Mouse (Mus musculus): Measurements from ENCODE around the gene R3hcc1l. TPM values are rescaled to one million over a fixed set of nuclear protein-coding genes. Genes with fewer than 3 reads are reported as not detected.
A peak's percentile ranks its signal among the peaks of the same experiment; 100 is the strongest.

Gene R3hcc1l
- total RNA-seq (2021): 10 to 100 TPM; 11.0 to 12.8 TPM
- long read RNA-seq, experiment 1, full-length matches to known transcripts: 4 of 6 reads
- long read RNA-seq, experiment 1, partial matches to known transcripts: 2 of 6 reads
- long read RNA-seq, experiment 1, other reads (novel, unspliced or antisense): 0 of 6 reads
- long read RNA-seq, experiment 2, full-length matches to known transcripts: 5 of 7 reads
- long read RNA-seq, experiment 2, partial matches to known transcripts: 0 of 7 reads
- long read RNA-seq, experiment 2, other reads (novel, unspliced or antisense): 2 of 7 reads

DNA sequence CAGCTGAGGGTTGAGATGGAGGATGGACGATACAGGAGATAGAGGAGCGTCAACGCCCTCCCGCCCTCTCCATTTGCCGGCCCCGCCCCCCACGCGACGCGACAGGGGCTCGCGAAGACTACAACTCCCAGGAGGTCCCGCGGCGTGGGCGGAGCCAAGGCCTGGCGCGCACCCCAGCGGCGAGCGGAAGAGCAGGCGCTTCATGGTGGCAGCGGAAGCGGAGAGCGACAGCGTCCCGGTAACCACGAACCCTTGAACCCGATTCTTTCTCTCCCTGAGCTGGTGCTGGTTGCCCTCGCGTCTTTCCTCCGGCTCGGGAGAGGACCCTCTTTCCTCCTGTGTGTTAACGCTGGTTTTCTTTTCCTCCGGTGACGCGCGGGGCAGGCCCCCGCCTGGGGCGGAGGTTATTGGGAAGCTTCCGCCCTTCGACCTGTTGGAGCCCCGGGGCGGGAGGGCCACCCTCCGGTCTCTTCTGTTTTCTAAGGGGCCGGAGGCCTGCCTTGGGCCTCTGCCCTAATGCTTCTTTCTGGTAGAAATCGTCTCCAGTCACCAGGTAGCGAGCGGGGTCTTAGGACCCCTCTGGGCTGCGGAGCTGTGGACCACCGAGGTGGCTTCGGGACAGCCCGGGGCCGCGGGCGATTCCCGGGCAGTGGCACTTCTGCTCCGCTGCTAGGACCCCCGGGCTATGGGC, at the start of gene R3hcc1l:
R3hcc1l (plus strand) TSS at position 140 of the 691 bp plus-strand sequence.
- DNase-seq: peak; percentile 98
- intact Hi-C loops (cut with DNase I): loop anchor here (5.0 to 10.0 kb wide), 2 partner anchors 236 to 1094 kb away; partner anchors contain the start of genes Nkx2-3 and Pyroxd2

GRCm38 (mm10) chr19:42471571-42471970, 47.0 kb upstream of the R3hcc1l start:
- no peak for DNase-seq
- intact Hi-C loops (cut with DNase I): no loop called here

- no peak for DNase-seq
- intact Hi-C loops (cut with DNase I): no loop called here
These were observed 45.7 kb upstream of the R3hcc1l start for GRCm38 (mm10) chr19:42472831-42473230.

DNA sequence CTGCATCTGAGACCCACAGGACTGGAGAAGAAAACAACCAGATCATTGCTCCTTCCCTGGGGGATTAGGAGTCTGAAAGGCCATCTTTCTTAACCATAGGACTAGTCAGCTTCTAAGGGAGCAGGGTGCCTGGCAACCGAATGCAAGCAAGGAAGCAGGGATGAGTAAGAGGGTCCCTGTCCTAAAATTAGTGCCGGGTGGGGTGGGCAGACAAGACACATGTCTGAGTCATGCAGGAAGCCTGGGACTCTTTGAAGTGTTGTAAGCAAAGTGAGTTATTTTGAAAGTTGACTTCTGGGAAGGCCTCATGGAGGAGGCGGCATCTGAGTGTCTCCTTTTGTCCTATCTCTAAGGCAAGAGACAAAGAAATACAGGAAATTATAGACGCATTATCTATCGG, 40.8 kb upstream of the R3hcc1l start:
- DNase-seq: no peak
- intact Hi-C loops (cut with DNase I): no loop called here

- intact Hi-C loops (cut with DNase I): no loop called here
- no peak for DNase-seq
These were observed 40.3 kb upstream of the R3hcc1l start for GRCm38 (mm10) chr19:42478303-42478702.

DNA sequence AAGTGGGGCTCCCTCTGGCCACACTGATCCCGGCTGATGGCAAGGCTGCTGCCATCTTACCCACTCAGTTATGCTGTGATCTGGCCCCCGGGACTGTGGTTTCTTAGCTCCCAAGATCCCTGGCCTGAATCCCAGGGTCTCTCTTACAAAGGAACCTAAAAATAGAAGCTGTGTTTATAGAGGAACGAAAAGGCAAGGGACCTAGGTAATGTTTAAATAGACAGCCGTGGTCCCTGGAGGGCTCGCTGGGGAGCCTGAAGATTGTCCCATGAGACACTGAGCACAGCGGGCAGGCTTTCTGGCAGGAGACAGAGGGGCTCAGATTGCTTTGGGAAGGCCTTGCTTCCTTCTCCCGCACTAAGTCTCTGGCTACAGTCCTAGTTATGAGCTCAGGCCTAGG, 33.1 kb upstream of the R3hcc1l start:
- intact Hi-C loops (cut with DNase I): no loop called here
- DNase-seq: no peak

DNA sequence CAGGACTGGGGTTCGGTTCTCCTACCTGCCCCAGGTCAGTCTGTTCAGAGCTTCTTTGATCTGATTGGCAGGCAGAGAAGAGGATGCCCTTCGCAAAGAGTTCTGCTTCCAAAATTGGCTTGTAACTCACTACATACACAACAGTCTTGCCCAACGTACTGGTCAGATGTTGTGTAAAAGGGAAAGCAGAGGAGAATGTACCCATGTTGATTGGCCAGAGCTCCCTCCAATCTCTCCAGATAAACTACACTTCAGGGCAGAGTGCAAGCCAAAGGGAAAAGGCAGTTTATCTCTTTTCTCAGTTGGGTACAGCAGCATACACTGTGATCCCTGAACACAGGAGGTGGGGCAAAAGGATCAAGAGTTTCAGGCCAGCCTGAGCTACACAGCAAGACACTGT, 31.3 kb upstream of the R3hcc1l start:
- intact Hi-C loops (cut with DNase I): no loop called here
- DNase-seq: no peak

GRCm38 (mm10) chr19:42493257-42493917, 25.2 kb upstream of the R3hcc1l start:
- intact Hi-C loops (cut with DNase I): no loop called here
- DNase-seq: no peak

- no peak for DNase-seq
- intact Hi-C loops (cut with DNase I): no loop called here
These were observed 14.4 kb upstream of the R3hcc1l start for GRCm38 (mm10) chr19:42504156-42504555.

- intact Hi-C loops (cut with DNase I): loop anchor here (10.0 kb wide), 1 partner anchor 245 kb away; the partner anchor contains the start of gene Pyroxd2
These were observed 8.9 kb upstream of the R3hcc1l start for GRCm38 (mm10) chr19:42509625-42510024.

DNA sequence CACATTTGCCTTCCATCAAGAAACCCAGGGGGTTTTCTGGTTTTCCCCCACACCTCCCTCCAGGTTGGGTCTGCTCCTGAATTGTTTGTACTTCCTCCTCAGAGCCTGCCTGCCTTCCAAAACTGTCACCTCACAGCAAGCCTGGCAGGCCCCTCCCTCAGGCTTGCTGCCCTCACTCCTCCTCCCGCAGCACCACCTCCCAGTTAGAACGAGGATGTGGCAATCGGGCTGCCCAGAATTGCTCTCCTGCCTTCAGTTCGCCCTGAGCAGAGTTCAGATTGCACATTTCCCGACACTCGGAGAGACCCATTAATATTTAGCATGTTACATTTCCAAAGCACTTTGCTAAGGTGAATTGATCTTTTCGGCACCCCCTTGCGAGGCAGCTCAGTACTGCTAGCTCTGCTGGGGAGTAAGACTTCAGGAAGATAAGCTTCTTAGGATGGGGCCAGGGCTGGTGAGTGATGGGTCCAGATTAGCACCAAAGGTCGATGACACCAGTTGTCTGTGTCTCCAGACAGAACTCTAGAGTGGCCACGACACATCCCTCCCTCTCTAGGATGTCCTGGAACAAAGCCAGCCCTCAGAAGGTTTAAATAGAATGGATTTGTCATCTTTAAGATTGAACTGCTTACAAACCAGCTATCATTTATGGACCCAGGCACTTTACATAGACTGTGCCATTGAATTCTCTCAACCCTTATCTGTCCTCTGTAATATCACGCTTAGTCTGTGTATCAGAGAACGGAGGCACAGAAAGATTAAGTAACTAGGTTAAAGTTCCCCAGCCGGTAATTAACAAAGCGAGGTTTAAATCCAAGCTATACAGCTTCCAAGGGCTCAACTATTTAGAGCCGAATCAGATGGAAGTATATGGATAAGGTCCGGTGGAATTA, 8.0 kb upstream of the R3hcc1l start:
- DNase-seq: no peak
- intact Hi-C loops (cut with DNase I): loop anchor here (10.0 kb wide), 1 partner anchor 244 kb away; the partner anchor contains the start of gene Pyroxd2

More at GRCm38 (mm10) chr19:42509625-42510024, 8.9 kb upstream of the R3hcc1l start:
- DNase-seq: no peak

DNA sequence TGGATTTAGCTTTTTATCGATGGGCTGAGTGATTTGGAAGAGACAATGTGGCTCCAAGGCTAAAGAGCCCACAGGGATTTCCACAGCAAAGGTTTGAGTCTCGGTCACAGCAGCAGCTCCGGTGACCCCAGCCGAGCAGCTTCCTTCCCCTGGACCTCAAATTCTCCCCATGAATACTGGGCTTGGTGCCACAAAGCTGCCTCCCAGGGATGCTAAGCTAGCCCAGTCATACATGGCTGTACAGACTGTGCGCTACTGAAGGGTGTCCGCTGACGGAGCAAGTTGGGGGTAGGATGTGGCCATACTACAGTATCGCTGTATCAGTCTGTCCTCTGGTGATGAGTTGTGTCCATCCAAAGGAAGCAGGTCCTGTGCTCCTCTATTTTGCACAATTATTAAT, 2.9 kb upstream of the R3hcc1l start:
- intact Hi-C loops (cut with DNase I): loop anchor here (5.0 to 10.0 kb wide), 2 partner anchors 239 to 1097 kb away; partner anchors contain the start of genes Nkx2-3 and Pyroxd2

GRCm38 (mm10) chr19:42516121-42516520, 2.4 kb upstream of the R3hcc1l start:
- no peak for DNase-seq
- intact Hi-C loops (cut with DNase I): loop anchor here (5.0 to 10.0 kb wide), 2 partner anchors 239 to 1096 kb away; partner anchors contain the start of genes Nkx2-3 and Pyroxd2

More for the DNA sequence above, 2.9 kb upstream of the R3hcc1l start:
- no peak for DNase-seq

DNA sequence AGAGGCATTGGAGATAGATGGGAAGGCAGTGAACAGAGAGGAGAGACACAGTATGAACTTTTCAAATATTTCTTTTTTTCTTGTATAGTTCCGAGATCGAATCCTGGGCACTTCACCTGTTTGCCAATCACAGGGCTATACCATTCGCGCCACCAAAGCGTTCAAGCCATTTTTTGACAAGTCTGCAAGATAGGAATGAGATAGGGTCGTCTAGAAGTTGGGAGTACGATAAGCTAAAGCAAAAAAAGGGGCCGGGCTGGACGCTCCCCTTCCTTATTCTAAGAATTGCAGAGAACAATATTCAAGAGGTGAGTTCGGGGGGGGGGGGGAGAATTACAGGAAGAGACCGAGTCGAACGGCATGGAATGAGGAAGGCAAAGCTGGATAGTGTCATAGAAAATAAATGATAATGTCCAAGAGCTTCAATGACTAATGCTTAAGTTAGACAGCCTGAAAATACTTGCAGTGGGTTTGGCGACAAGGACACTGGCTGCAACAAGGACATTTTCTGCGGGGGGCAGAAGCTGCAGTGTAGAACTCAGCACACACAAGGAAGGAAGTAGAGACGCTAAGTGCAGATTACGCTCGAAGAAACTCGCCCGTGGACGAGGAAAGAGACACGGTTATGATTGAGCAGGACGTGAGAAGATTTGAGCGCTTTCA, 471 bp upstream of the R3hcc1l start:
- intact Hi-C loops (cut with DNase I): loop anchor here (5.0 to 10.0 kb wide), 2 partner anchors 237 to 1094 kb away; partner anchors contain the start of genes Nkx2-3 and Pyroxd2
- no peak for DNase-seq

- intact Hi-C loops (cut with DNase I): loop anchor here (5.0 to 10.0 kb wide), 2 partner anchors 235 to 1093 kb away; partner anchors contain the start of genes Nkx2-3 and Pyroxd2
- DNase-seq: no peak
These were observed 1.2 kb downstream of the R3hcc1l start for GRCm38 (mm10) chr19:42519760-42520159.

DNA sequence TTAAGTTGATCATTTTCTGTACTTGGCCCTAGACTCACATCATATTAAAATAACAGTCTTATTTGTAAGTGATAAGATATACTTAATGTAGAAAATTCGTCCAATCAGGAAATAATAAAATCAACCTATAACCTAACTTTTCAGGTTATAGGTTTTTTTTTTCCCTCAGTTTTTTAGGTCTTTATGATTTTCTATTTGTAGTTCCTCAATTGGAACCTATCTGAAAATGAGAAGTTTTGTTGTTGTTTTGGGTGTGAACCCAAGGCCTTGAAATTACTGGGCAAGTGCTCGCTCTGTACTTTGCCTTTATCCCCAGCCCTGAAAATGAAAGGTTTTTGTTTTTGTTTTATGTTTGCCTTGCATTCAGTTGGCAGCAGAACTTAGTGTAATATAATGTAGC, 6.1 kb downstream of the R3hcc1l start:
- intact Hi-C loops (cut with DNase I): no loop called here
- DNase-seq: no peak

DNA sequence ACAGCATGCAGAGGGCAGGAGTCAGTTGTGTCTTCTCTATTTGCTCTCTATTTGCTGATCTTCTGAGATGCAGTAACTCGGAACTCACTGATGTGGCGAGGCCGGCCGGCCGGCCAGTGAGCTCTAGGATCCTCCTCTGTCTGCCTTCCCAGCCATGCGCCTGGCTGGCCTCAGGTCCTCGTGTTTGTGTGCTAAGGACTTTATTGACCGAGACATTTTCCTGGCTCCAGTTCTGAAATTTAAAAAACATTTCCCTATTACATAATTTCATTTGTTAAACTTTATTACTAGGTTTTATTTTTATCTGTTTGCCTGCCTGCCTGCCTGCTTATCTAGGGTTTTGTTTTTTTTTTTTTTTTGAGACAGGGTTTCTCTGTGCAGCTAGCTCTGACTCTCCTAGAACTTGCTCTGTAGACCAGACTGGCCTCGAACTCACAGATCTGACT, 11.5 kb downstream of the R3hcc1l start:
- intact Hi-C loops (cut with DNase I): no loop called here
- no peak for DNase-seq

- no peak for DNase-seq
- intact Hi-C loops (cut with DNase I): no loop called here
These were observed 15.9 kb downstream of the R3hcc1l start for GRCm38 (mm10) chr19:42534427-42534826.

DNA sequence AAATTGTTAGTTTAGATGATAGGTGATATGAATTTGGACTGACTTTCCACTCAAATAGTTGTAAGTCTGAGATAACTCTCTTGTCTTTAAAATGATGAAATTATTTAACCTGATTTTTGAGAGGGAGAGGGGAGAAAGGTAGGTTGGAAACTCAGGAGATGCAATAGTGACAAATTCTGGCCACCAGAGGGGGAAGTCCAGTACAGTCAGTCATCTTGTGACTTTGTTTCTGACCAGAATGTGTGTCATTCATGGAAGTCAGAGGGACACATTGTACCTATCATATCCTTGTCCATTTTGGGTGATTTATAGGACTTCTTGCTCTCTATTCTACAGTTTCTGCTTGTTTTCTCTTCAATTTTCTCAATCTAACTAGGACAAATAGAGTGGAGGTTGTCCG, 19.0 kb downstream of the R3hcc1l start:
- intact Hi-C loops (cut with DNase I): no loop called here
- no peak for DNase-seq
